12 mouse cellular contexts compared by ENCODE assay signal in genomic region chr7:115489608-115490007, GRCm38 (mm10).
DNase-seq lines count a peak whose midpoint lies in the region; ATAC-seq and TF ChIP-seq lines count a peak whose summit lies in the region.
"Had no signal": no experiment of that assay in that cellular context is flagged by ENCODE, and none has a peak within 500 bp of the region (broad histone marks: within the 10 kb centered on the region; RNA-seq: fewer than 3 reads in every experiment).

No protein-coding gene starts in this region.

- no peaks in the 10 kb centered on the region for H3K27me3 ChIP-seq in cerebellum, adult 2 months (ENCODE audit: control insufficient read depth, insufficient read depth, low read length)
- H3K27me3 ChIP-seq in E14TG2a.4 (ENCODE audit: insufficient read depth, low read length), result no peaks in the 10 kb centered on the region
- H3K27me3 ChIP-seq: forebrain, embryonic 15.5 days; hindbrain, embryonic 12.5 days had no signal

- no peak for TF ChIP-seq POLR2A in cerebellum, adult 2 months (IDR thresholded peaks at IDR 0.05; ENCODE audit: borderline replicate concordance, insufficient read depth, low read length)

- H3K27ac ChIP-seq in cerebellum, adult 2 months (ENCODE audit: insufficient read depth, low read length), result no peak overlapping the region
- H3K27ac ChIP-seq: forebrain, embryonic 15.5 days had no signal

- intact Hi-C loops in left cerebral cortex, postnatal 4 days (cut with DNase I), result no loop called here
- intact Hi-C loops in heart, postnatal 10 days (cut with DNase I), result no loop called here

- DNase-seq in cerebellum, adult 2 months, result no peak
- no peak for DNase-seq in cerebellum, postnatal 36 days
- peak; percentile 41 for DNase-seq in left cerebral cortex, postnatal 4 days
- no peak for DNase-seq in left cerebral cortex, adult 8-10 months (ENCODE audit: low spot score in 2 of 2)
- DNase-seq in frontal cortex, adult 2 months (ENCODE audit: extremely low spot score in 1 of 2, low spot score in 1 of 2), result no peak
- DNase-seq in heart, postnatal 10 days, result no peak
- DNase-seq: adrenal gland, adult 8-10 months; right cerebral cortex, postnatal 25 days had no signal

- WGBS in cerebellum, adult 2 months, result 48% methylated on average over 10 of the region's 10 CpGs

- no peaks in the 10 kb centered on the region for H3K9me3 ChIP-seq in E14TG2a.4 (ENCODE audit: low read length)
- H3K9me3 ChIP-seq: forebrain, embryonic 15.5 days; hindbrain, embryonic 12.5 days had no signal

- 0 out of 2 replicates have a peak, but pooled peaks have one; percentile 52 for ATAC-seq in megakaryocyte-erythroid progenitor cell, adult 5-6 weeks (replicated peaks; ENCODE audit: low FRiP score, low TSS enrichment, poor library complexity, severe bottlenecking)
- ATAC-seq: forebrain, embryonic 15.5 days had no signal

- no peaks in the 10 kb centered on the region for H3K36me3 ChIP-seq in E14TG2a.4 (ENCODE audit: insufficient read depth, low read length)
- H3K36me3 ChIP-seq: forebrain, embryonic 15.5 days; hindbrain, embryonic 12.5 days had no signal

- H3K4me1 ChIP-seq in cerebellum, adult 2 months (ENCODE audit: control insufficient read depth, insufficient read depth, low read length), result no peaks in the 10 kb centered on the region
- no peaks in the 10 kb centered on the region for H3K4me1 ChIP-seq in E14TG2a.4 (replicated peaks; ENCODE audit: low read depth, low read length)
- H3K4me1 ChIP-seq: hindbrain, embryonic 12.5 days had no signal

- TF ChIP-seq CTCF in cerebellum, adult 2 months (IDR thresholded peaks at IDR 0.05; ENCODE audit: borderline replicate concordance, insufficient read depth, low read depth, low read length), result peak; percentile 18; the same call in 1 of the 2 replicates
- peak; percentile 35 for TF ChIP-seq CTCF in E14TG2a.4 (conservative IDR thresholded peaks at IDR 0.05; ENCODE audit: low read length)

- H3K4me3 ChIP-seq in cerebellum, adult 2 months (replicated peaks; ENCODE audit: insufficient read depth, low read depth, low read length), result no peak overlapping the region
- H3K4me3 ChIP-seq in E14TG2a.4 (replicated peaks; ENCODE audit: low read length), result no peak overlapping the region
- H3K4me3 ChIP-seq: forebrain, embryonic 15.5 days; hindbrain, embryonic 12.5 days had no signal
